Mouse (Mus musculus) embryonic fibroblast, embryonic 13.5 days (primary cell): ENCODE results near the gene Babam2.

Experiments
- CTCF ChIP-seq: IDR thresholded peaks from 2 replicates; pipeline ENCODE4 v1.5.1; 2011; ENCODE audit warnings: mild to moderate bottlenecking, control low read depth, low read length, moderate library complexity, borderline replicate concordance; ENCODE audit not compliant: insufficient read depth
- POLR2A ChIP-seq: IDR thresholded peaks from 2 replicates; pipeline ENCODE4 v1.6.1; 2011; ENCODE audit warnings: low read depth, mild to moderate bottlenecking, control low read depth, low read length, moderate library complexity

- TF ChIP-seq POLR2A (no peak), CTCF (no peak)
Observed at GRCm38 (mm10) chr5:32085566-32085965, 388.1 kb downstream of the Babam2 start.
